Mouse (Mus musculus): Measurements from ENCODE around the gene Gm10135.

DNA sequence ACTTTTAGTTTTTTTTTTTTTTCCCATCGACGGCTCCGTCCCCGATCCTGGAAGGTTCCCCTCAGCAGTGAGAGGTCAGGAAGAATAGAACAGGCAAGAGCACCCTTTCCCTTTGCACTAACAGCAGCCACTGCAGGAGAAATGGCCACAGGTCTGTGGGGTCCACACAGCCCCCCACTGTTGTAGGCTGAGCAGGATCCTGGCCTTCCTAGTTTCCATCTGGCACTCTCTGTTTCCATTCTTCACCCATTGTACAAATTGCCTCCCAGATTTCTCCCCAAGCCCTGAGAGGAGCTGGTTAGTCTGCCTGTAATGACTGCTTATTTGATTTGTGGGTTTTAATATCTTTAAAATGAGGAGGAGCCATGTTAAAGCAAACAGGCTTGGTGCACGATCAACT, 29.5 kb upstream of the Gm10135 start:
- TF ChIP-seq CTCF (IDR thresholded peaks at IDR 0.05; ENCODE audit: insufficient read depth, low read length) (no peak), POLR2A (IDR thresholded peaks at IDR 0.05; ENCODE audit: borderline replicate concordance, extremely low read depth, low read depth, low read length) (no peak)
